In the genomic region with DNA sequence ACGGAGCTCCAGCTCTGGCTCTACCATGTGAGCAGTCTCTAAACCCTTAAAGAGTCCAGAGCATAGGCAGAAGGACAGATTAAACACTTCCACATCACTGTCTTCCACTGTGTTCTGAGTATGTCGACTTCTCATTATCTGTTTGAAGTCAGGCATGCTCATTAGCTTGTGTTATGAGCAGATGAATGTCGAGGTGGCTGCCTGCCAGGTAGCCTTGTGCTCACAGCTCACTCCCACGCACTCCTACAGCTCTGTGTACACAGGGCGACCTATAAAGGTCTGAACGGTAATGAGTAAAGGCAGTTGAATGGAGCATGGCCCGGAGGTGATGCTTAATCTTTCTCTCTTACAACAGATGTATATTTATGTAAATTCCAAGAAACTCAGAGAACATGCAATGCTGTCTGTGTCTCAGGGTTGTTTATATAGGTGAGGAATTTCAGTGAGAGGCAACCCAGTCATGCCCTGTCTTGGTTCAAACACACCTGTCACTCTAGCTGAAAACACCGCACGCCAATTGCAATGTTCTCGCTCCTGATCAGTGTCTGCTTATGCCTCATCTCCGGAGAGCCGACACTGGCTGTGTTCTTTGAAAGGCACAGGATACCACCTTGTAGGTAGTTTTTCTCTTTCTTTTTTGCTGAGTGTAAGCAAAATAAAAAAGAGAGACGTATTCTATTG, we compare ENCODE assay signal across 8 mouse cellular contexts.
DNase-seq lines count a peak whose midpoint lies in the region; ATAC-seq lines count a peak whose summit lies in the region.

No protein-coding gene starts in this region.

- no peak overlapping the region for H3K4me2 ChIP-seq in heart, embryonic 15.5 days
- no peak overlapping the region for H3K4me2 ChIP-seq in heart, embryonic 11.5 days

- H3K27me3 ChIP-seq in heart, embryonic 15.5 days, result no peaks in the 10 kb centered on the region
- H3K27me3 ChIP-seq in heart, embryonic 11.5 days (ENCODE audit: control insufficient read depth, insufficient read depth, low read length), result no peaks in the 10 kb centered on the region

- 36% methylated on average over 13 of the region's 13 CpGs for WGBS in heart, embryonic 15.5 days
- 57% methylated on average over 13 of the region's 13 CpGs for WGBS in heart, embryonic 11.5 days (ENCODE audit: insufficient replicate concordance)

- no peak overlapping the region for H3K9ac ChIP-seq in heart, embryonic 15.5 days
- H3K9ac ChIP-seq in heart, embryonic 11.5 days (ENCODE audit: low read depth, low read length), result no peak overlapping the region

- peak; percentile 53 for DNase-seq in CD4-positive helper T cell, adult 2 months (ENCODE audit: low read depth, low spot score)
- peak; percentile 32 for DNase-seq in induced T-regulatory cell, adult 2 months (ENCODE audit: low read depth)
- peak; percentile 40 for DNase-seq in lung, postnatal 14 days
- no peak for DNase-seq in spleen, adult 18-20 months

- ATAC-seq in heart, embryonic 15.5 days (replicated peaks; ENCODE audit: insufficient number of reproducible peaks, insufficient read depth, low FRiP score, low read depth), result peak; percentile 77
- no peak; the same call in 1 of the 2 replicates for ATAC-seq in heart, embryonic 11.5 days (replicated peaks; ENCODE audit: insufficient number of reproducible peaks, low FRiP score, low TSS enrichment)
- ATAC-seq in cerebellum, adult (ENCODE audit: insufficient number of reproducible peaks, low FRiP score, low TSS enrichment), result peak; percentile 97
- ATAC-seq in erythroid progenitor cell, adult 5-6 weeks (replicated peaks; ENCODE audit: low FRiP score, poor library complexity, severe bottlenecking), result no peak

- peaks cover 21% of the 10 kb centered on the region for H3K4me1 ChIP-seq in heart, embryonic 15.5 days (replicated peaks)
- H3K4me1 ChIP-seq in heart, embryonic 11.5 days (ENCODE audit: control insufficient read depth, insufficient read depth, low read length), result 0 out of 2 replicates have a peak, but pooled peaks cover 5% of the 10 kb centered on the region

- H3K9me3 ChIP-seq in heart, embryonic 15.5 days (replicated peaks), result no peaks in the 10 kb centered on the region
- no peaks in the 10 kb centered on the region for H3K9me3 ChIP-seq in heart, embryonic 11.5 days (replicated peaks; ENCODE audit: control insufficient read depth, low read length)

- peak overlapping the region; percentile 78 for H3K27ac ChIP-seq in heart, embryonic 15.5 days
- no peak overlapping the region for H3K27ac ChIP-seq in heart, embryonic 11.5 days (ENCODE audit: low read depth, low read length)

- no peaks in the 10 kb centered on the region for H3K36me3 ChIP-seq in heart, embryonic 15.5 days
- no peaks in the 10 kb centered on the region for H3K36me3 ChIP-seq in heart, embryonic 11.5 days (ENCODE audit: control insufficient read depth, insufficient read depth, low read length)

- H3K4me3 ChIP-seq in heart, embryonic 15.5 days, result no peak overlapping the region
- no peak overlapping the region for H3K4me3 ChIP-seq in heart, embryonic 11.5 days (ENCODE audit: low read depth, low read length)

Comparison
In these comparisons a context has a peak if more than half of its experiments do, and no peak if none do; other contexts are left out.
1. ATAC-seq: peak in heart, embryonic 15.5 days (single experiment) and cerebellum, adult (single experiment); none in heart, embryonic 11.5 days (single experiment) and erythroid progenitor cell, adult 5-6 weeks (single experiment).
2. DNase-seq: peak in CD4-positive helper T cell, adult 2 months (single experiment), induced T-regulatory cell, adult 2 months (single experiment) and lung, postnatal 14 days (single experiment); none in spleen, adult 18-20 months (0 of 2).